Mouse (Mus musculus) megakaryocyte, embryonic 14.5 days (primary cell): ENCODE measurements around the gene Wdhd1.

Experiments
- FLI1 ChIP-seq: IDR thresholded peaks from 2 replicates; pipeline ENCODE4 v1.6.1; 2012; ENCODE audit warnings: low read length, inconsistent platforms, mixed read lengths
- GATA1 ChIP-seq: IDR thresholded peaks from 3 replicates; pipeline ENCODE4 v1.6.1; 2012; ENCODE audit warnings: mixed read lengths, low read length, inconsistent platforms, borderline replicate concordance

DNA sequence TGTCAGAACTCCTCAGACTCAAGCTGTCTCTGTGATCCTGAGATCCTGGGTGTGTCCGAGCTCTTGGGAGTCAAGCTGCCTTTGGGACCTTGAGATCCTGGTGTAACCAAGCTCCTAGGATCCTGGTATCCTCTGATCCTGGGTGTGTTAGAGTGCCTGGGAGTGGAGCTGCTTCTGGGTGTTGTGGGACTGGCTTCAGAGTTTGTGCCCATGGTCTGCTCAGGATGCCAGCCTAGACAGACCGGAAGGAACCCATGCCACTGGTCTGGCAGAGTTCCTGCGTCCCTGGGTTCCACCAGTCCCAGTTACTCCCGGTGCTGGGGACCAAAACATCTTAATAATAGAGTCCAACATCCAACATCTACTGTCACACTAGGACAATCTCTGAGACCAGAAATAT is 63.4 kb downstream of the Wdhd1 start:
- TF ChIP-seq GATA1 (no peak), FLI1 (no peak)
